Mouse (Mus musculus) right cerebral cortex, postnatal 10 days (tissue): ENCODE measurements around the gene Ramp2.

Experiments used
- DNase-seq, 2 experiments: peaks; one replicate each; pipeline ENCODE4 v3.0.0; 2021; ENCODE audit warnings: low spot score in 2 of 2

Gene Ramp2

GRCm38 (mm10) chr11:101245855-101246701 is at the start of gene Ramp2:
Ramp2 (plus strand) TSS chr11:101246028.
- DNase-seq = peak; percentile 51 to 59

DNA sequence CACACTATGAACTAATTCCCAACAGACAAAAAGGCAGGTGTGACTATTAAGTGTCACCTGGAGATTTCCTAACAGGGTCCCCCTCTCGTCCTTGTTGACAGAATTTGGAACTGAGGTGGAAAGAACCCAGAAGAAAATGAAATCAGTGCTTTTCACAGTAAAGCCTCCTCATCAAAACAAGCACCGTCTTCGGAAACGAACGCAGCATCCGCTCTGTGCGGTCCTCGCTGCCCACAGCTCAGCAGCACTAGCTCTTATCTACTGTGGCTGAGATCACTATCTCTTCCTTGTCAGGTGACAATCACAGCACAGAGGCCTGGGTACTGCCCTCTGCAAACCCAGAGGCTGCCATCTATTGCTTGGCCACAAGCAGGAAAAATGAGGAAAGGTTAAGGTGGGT is 49.7 kb upstream of the Ramp2 start:
- no peak for DNase-seq

- DNase-seq = no peak
Observed at GRCm38 (mm10) chr11:101199555-101199954, 46.3 kb upstream of the Ramp2 start.

DNA sequence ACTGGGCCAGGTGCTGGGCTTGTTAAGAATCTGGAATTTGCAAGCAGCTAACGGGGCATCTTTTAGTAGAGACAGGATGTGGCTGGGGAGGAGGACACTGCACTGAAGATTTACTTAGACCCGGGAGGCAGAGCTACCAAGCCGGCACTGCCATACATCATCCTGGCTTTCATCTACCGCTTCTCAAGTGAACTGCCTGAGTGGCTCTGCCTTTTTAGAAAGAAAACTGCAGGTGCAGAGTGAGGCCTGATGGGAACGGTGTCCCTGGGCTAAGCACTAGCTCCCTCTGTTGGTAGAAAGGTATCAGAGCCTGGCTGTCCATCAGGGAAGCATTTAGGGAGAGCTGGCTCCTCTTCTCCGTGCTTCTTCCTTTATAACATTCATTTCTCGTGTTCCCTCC is 44.8 kb upstream of the Ramp2 start:
- DNase-seq = peak in 1 of 2 experiments; percentile 72

- no peak for DNase-seq
Observed at GRCm38 (mm10) chr11:101211970-101212369, 33.9 kb upstream of the Ramp2 start.

GRCm38 (mm10) chr11:101216936-101217335 is 28.9 kb upstream of the Ramp2 start:
- no peak for DNase-seq

DNA sequence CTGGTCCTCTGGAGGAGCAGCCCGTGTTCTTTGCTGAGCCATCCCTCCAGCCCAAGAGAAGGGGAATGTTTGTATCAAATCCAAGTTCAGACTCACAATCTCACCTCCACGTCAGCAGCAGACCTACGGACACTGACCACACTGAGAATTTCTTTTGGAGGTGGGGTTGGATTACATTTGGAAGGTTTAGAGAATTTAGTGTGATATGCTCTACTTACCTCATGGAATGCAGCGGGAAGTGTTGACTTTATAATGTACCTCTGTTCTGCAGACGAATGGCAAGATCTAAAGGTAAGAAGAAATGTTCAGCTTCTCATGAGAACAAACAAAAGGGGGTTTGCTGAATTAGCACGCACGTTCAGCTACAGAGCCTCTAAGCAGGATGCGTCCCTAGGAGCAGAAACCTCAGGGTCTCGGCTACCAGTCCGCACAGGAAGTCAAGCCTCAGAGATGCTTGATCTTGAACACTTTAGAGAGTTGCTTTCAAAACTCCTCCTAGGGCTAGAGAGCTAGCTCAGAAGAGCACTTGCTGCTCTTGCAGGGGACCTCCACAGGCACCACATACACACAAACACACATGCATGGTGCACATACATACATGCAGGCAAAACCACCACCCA is 27.3 kb upstream of the Ramp2 start:
- DNase-seq = no peak

DNA sequence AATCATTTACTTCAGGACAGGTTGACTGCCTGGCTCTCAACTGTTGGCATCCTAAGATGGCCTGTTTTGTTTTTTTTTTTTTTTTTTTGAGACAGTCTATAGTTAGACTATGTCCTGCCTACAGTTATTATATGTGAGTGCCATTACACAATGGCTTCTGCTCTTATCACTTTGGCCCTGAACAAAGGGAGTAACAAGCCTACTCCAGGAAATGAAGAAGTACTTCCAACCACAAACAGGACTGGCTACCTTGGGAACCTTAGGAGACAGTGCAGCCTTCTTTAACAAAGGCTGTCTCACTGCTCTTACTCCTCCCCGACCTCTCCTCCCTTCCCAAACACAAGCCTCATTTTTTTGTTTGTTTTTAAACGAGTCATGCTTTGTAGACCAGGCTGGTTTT is 25.0 kb upstream of the Ramp2 start:
- no peak for DNase-seq

DNA sequence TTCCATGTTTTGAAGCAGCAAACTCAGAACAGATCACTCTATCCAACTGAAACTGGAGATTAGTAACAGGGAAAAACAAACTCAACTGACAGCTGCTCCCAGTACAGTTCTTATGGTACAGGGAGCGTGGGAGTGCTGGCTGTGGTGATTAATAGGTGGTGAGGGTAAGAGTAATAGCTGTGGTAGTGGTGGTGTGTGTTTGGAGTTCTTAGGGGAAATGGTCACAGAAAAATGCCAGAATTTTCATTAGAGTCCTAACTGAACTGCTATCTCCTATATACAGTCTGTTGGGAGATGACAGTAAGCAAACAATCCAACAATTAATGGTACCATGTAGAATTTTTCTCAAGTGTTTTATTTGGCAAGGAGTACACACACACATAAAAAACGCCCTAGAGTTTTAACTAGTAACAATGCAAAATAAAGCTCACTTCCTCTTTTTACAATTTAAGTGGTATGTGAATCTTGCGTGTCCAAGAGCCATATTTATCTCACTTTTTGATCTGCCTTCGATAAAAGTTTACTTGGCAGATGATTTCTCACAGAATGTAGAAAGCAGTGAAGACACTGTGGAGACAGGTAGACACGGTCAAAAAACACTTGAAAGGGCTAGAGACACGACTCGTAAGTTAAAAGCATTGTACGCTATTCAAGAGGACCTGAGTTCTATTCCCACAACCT is 24.4 kb upstream of the Ramp2 start:
- no peak for DNase-seq

DNA sequence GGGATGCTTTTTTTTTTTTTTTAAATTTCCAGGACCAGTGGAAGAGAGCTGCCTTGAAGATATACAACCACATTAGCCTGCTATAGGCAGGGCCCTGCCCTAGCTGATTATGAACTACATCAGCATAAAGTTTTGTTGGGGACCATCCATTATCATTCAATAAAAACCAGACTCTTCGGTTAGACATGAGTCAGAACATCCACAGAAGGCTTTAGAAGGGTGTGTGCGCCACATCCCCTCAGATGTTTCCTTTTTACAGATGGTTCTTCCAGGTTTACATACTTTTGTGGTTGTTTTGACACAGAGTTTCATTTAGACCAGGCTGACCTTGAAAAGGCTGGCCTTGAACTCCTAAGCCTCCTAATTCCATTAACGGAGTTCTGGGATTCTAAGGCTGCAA is 21.5 kb upstream of the Ramp2 start:
- no peak for DNase-seq

- DNase-seq = no peak
Observed at GRCm38 (mm10) chr11:101225331-101226064, 20.3 kb upstream of the Ramp2 start.

DNA sequence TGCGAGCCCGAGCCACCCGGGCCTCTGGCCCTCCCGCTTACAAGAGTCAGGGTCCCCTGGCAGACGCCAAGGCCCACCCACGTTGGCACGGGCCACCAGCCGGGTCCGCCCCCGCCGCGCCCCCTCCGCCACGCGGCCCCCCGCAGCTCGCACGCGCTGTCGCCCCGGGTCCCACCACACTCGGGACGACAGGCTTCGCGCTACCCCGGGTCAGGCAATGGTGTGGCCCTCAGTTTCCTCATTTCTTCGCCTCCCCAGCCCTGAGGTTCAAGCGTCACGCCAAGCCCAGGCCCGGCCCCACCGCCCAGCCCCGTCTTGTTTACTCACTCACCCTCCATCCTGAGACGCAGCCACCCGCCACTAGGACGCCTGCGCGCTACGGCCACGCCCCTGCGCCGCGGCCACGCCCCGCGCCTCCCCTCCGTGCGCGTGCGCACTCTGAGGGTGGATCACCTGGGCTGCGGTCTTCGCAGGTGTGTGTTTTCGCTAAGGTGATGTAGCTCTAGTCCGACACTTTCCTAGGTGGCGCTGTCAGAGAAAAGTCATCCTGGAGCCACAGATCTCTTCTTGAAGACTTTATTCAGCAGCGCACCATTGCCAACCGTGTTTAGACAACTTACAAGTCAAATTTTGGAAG is 19.6 kb upstream of the Ramp2 start, which contains the start of gene Ezh1:
Ezh1 (minus strand) TSS at position 399 of the 637 bp plus-strand sequence.
- DNase-seq = peak; percentile 89 to 92

DNA sequence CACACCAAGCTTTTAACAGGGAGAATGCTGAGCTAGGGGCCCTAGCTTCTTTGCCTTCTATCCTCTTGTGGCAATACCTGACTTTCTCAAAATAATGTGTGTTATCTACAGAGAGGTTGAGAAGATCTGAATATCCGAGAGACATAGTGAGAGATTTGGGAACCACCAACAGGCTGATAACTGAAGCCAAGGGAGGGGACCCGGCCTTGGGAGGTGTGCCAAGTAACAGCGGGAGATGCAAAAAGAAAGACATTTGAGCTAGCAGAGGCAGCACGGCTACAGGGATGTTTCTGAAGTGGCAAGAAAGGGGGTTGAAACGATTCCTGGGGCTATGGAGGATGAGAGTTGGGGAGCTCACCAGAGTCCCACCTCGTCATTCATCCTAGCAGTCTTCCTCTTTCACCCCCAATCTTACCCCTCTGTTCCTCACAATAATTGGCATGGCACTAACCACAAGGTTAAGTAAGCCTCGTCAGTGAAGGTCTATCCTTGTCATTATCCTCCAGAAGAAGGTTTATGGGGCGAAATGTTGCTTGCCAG is 16.4 kb upstream of the Ramp2 start:
- DNase-seq = peak; percentile 43 to 56

GRCm38 (mm10) chr11:101230061-101230511 is 15.7 kb upstream of the Ramp2 start:
- DNase-seq = no peak

DNA sequence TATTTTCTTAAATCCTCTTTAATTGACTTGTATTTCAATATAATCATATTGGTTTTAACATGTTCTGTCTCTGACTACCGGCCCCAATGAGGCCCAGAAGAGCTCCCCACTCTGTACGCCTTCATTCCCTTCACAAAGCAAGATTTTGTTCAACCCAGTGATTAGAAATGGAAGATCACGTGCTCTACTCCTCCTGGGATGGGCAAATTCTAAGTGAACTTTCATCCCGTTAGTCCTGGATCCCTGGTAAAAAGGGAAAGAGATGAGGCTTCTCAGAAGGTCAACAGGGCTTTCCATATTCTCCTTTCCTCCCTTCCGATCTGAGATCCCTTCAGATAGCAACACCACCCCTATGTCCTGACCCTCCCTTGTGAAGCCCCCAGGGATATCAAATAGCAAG is 15.3 kb upstream of the Ramp2 start:
- DNase-seq = no peak

- DNase-seq = peak in 1 of 2 experiments; percentile 44
Observed at GRCm38 (mm10) chr11:101230991-101231871, 14.6 kb upstream of the Ramp2 start.

- DNase-seq = no peak
Observed at GRCm38 (mm10) chr11:101232010-101232839, 13.6 kb upstream of the Ramp2 start.

GRCm38 (mm10) chr11:101233240-101233639 is 12.6 kb upstream of the Ramp2 start:
- DNase-seq = no peak

GRCm38 (mm10) chr11:101234124-101234523 is 11.7 kb upstream of the Ramp2 start:
- no peak for DNase-seq
